Mouse (Mus musculus): Measurements from ENCODE around the gene Gna12.

The Gna12 gene

GRCm38 (mm10) chr5:140830314-140831063 is at the start of gene Gna12:
Gene Gna12 (minus strand): TSS chr5:140830431.
- DNase-seq (ENCODE audit: low spot score in 2 of 2), result peak; percentile 89 to 96

GRCm38 (mm10) chr5:140878644-140879043 is 48.4 kb upstream of the Gna12 start:
- no peak for DNase-seq (ENCODE audit: low spot score in 2 of 2)

- DNase-seq (ENCODE audit: low spot score in 2 of 2), result no peak
Observed at GRCm38 (mm10) chr5:140873736-140874307, 43.6 kb upstream of the Gna12 start.

GRCm38 (mm10) chr5:140873039-140873551 is 42.9 kb upstream of the Gna12 start:
- no peak for DNase-seq (ENCODE audit: low spot score in 2 of 2)

GRCm38 (mm10) chr5:140872532-140873038 is 42.4 kb upstream of the Gna12 start:
- no peak for DNase-seq (ENCODE audit: low spot score in 2 of 2)

- DNase-seq (ENCODE audit: low spot score in 2 of 2), result no peak
Observed at GRCm38 (mm10) chr5:140871241-140871640, 41.0 kb upstream of the Gna12 start.

GRCm38 (mm10) chr5:140869034-140869433 is 38.8 kb upstream of the Gna12 start:
- peak; percentile 41 to 48 for DNase-seq (ENCODE audit: low spot score in 2 of 2)

GRCm38 (mm10) chr5:140859730-140860129 is 29.5 kb upstream of the Gna12 start:
- DNase-seq (ENCODE audit: low spot score in 2 of 2), result no peak

GRCm38 (mm10) chr5:140858335-140858734 is 28.1 kb upstream of the Gna12 start:
- DNase-seq (ENCODE audit: low spot score in 2 of 2), result no peak

- no peak for DNase-seq (ENCODE audit: low spot score in 2 of 2)
Observed at GRCm38 (mm10) chr5:140857432-140858154, 27.4 kb upstream of the Gna12 start.

GRCm38 (mm10) chr5:140855909-140856530 is 25.8 kb upstream of the Gna12 start:
- DNase-seq (ENCODE audit: low spot score in 2 of 2), result no peak

- no peak for DNase-seq (ENCODE audit: low spot score in 2 of 2)
Observed at GRCm38 (mm10) chr5:140854700-140855099, 24.5 kb upstream of the Gna12 start.

- DNase-seq (ENCODE audit: low spot score in 2 of 2), result no peak
Observed at GRCm38 (mm10) chr5:140853723-140854122, 23.5 kb upstream of the Gna12 start.

- DNase-seq (ENCODE audit: low spot score in 2 of 2), result no peak
Observed at GRCm38 (mm10) chr5:140852435-140852996, 22.3 kb upstream of the Gna12 start.

- peak in 1 of 2 experiments; percentile 27 for DNase-seq (ENCODE audit: low spot score in 2 of 2)
Observed at GRCm38 (mm10) chr5:140847300-140847729, 17.1 kb upstream of the Gna12 start.

- no peak for DNase-seq (ENCODE audit: low spot score in 2 of 2)
Observed at GRCm38 (mm10) chr5:140841942-140842341, 11.7 kb upstream of the Gna12 start.

GRCm38 (mm10) chr5:140831064-140831431 is 817 bp upstream of the Gna12 start:
- no peak for DNase-seq (ENCODE audit: low spot score in 2 of 2)

GRCm38 (mm10) chr5:140829911-140830294 is 328 bp downstream of the Gna12 start:
- peak in 1 of 2 experiments; percentile 31 for DNase-seq (ENCODE audit: low spot score in 2 of 2)

GRCm38 (mm10) chr5:140829081-140829910 is 935 bp downstream of the Gna12 start:
- DNase-seq (ENCODE audit: low spot score in 2 of 2), result no peak

- DNase-seq (ENCODE audit: low spot score in 2 of 2), result no peak
Observed at GRCm38 (mm10) chr5:140828363-140828762, 1.9 kb downstream of the Gna12 start.

- no peak for DNase-seq (ENCODE audit: low spot score in 2 of 2)
Observed at GRCm38 (mm10) chr5:140827896-140828295, 2.3 kb downstream of the Gna12 start.

All from frontal cortex, postnatal 25 days (tissue).